Mouse (Mus musculus): ENCODE data around the gene Ostm1.

DNA sequence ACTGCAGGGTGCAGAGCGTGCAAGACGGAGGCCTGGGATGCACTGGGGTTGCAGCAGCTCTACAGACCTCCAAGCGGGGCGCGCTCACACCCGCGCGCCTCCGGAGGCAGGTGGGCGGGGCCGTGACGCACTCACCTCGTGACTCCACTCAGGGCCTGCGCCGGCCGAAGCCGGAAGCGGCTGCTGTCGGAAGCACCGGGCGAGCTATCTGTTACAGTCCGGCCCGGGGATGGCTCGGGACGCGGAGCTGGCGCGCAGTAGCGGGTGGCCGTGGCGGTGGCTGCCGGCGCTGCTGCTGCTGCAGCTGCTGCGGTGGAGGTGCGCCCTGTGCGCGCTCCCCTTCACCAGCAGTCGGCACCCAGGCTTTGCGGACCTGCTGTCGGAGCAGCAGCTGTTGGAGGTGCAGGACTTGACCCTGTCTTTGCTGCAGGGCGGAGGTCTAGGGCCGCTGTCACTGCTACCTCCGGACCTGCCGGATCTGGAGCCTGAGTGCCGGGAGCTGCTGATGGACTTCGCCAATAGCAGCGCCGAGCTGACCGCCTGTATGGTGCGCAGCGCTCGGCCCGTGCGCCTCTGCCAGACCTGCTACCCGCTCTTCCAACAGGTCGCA, 95.2 kb downstream of the Ostm1 start:
- TF ChIP-seq CTCF (IDR thresholded peaks at IDR 0.05; ENCODE audit: low read depth, low read length), result no peak
- TF ChIP-seq TAL1 (conservative IDR thresholded peaks at IDR 0.05; ENCODE audit: low read depth, low read length), result no peak
- no peak for TF ChIP-seq POLR2AphosphoS5 (IDR thresholded peaks at IDR 0.05; ENCODE audit: insufficient replicate concordance, low read depth, low read length)
